Mouse (Mus musculus): ENCODE data around the gene Psmb2. TPM values are rescaled to one million over a fixed set of nuclear protein-coding genes. Genes with fewer than 3 reads are reported as not detected.

Gene Psmb2
- polyA plus RNA-seq, 1 experiment from 2014 or later = 421 TPM

DNA sequence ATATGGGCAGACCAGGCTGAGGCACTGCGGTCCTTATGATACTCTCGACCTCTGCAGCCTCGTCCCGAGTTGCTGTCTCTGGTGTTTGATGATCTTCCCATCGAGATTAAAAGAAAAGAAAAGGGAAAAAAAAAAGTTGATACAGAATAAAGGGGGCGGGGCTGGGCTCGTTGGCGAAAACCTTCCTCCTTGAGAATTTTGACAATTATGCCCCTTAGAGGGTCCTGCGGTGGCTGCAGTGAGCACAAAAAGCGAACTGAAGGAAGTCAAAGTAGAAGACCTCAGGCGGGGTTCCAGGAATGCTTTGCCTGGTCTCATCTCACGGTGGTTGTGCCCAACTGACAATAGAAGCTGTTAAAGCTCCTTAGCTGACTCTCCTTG, 76.8 kb downstream of the Psmb2 start:
- peak overlapping the region; percentile 97 for H3K27ac ChIP-seq (ENCODE audit: low read length)
- 2% methylated on average over 12 of the region's 12 CpGs for WGBS
- no peak for ATAC-seq (replicated peaks; ENCODE audit: extremely low read depth, insufficient read depth, low FRiP score)
- H3K36me3 ChIP-seq (ENCODE audit: control insufficient read depth, insufficient read depth) = peaks cover 5% of the 10 kb centered on the region; the same call in 1 of the 2 replicates
- peak overlapping the region; percentile 82 for H3K4me3 ChIP-seq (ENCODE audit: low read length)
- no peaks in the 10 kb centered on the region for H3K27me3 ChIP-seq (ENCODE audit: control insufficient read depth, insufficient read depth, low read length)
- H3K9me3 ChIP-seq (replicated peaks; ENCODE audit: control insufficient read depth, low read length) = no peaks in the 10 kb centered on the region
- peak overlapping the region; percentile 93 for H3K9ac ChIP-seq (ENCODE audit: low read length)
- H3K4me2 ChIP-seq (ENCODE audit: low read depth, low read length) = peak overlapping the region; percentile 74
- H3K4me1 ChIP-seq (ENCODE audit: control insufficient read depth, insufficient read depth, low read length) = peaks cover 30% of the 10 kb centered on the region

GRCm38 (mm10) chr4:126754736-126755374, 77.4 kb downstream of the Psmb2 start:
- WGBS = 46% methylated on average over 12 of the region's 12 CpGs
- peaks cover 27% of the 10 kb centered on the region for H3K4me1 ChIP-seq (ENCODE audit: control insufficient read depth, insufficient read depth, low read length)
- H3K27me3 ChIP-seq (ENCODE audit: control insufficient read depth, insufficient read depth, low read length) = no peaks in the 10 kb centered on the region
- no peaks in the 10 kb centered on the region for H3K9me3 ChIP-seq (replicated peaks; ENCODE audit: control insufficient read depth, low read length)
- H3K4me3 ChIP-seq (ENCODE audit: low read length) = no peak overlapping the region
- H3K27ac ChIP-seq (ENCODE audit: low read length) = no peak overlapping the region
- no peak overlapping the region; the same call in 1 of the 2 replicates for H3K9ac ChIP-seq (ENCODE audit: low read length)
- ATAC-seq (replicated peaks; ENCODE audit: extremely low read depth, insufficient read depth, low FRiP score) = no peak
- H3K4me2 ChIP-seq (ENCODE audit: low read depth, low read length) = peak overlapping the region; percentile 74
- H3K36me3 ChIP-seq (ENCODE audit: control insufficient read depth, insufficient read depth) = peaks cover 5% of the 10 kb centered on the region; the same call in 1 of the 2 replicates

GRCm38 (mm10) chr4:126756766-126757165, 79.3 kb downstream of the Psmb2 start:
- Histone ChIP-seq H3K27ac (ENCODE audit: low read length) (no peak overlapping the region), H3K27me3 (ENCODE audit: control insufficient read depth, insufficient read depth, low read length) (no peaks in the 10 kb centered on the region), H3K4me3 (ENCODE audit: low read length) (no peak overlapping the region), H3K4me2 (ENCODE audit: low read depth, low read length) (no peak overlapping the region), H3K4me1 (ENCODE audit: control insufficient read depth, insufficient read depth, low read length) (peaks cover 17% of the 10 kb centered on the region), H3K36me3 (ENCODE audit: control insufficient read depth, insufficient read depth) (peaks cover 15% of the 10 kb centered on the region), H3K9ac (ENCODE audit: low read length) (no peak overlapping the region), H3K9me3 (replicated peaks; ENCODE audit: control insufficient read depth, low read length) (no peaks in the 10 kb centered on the region)
- ATAC-seq (replicated peaks; ENCODE audit: extremely low read depth, insufficient read depth, low FRiP score) = no peak
- 37% methylated on average over 4 of the region's 4 CpGs for WGBS

GRCm38 (mm10) chr4:126758299-126758698, 80.9 kb downstream of the Psmb2 start:
- no peak for ATAC-seq (replicated peaks; ENCODE audit: extremely low read depth, insufficient read depth, low FRiP score)
- Histone ChIP-seq H3K9me3 (replicated peaks; ENCODE audit: control insufficient read depth, low read length) (no peaks in the 10 kb centered on the region), H3K9ac (ENCODE audit: low read length) (no peak overlapping the region), H3K27ac (ENCODE audit: low read length) (no peak overlapping the region), H3K4me1 (ENCODE audit: control insufficient read depth, insufficient read depth, low read length) (peaks cover 9% of the 10 kb centered on the region), H3K4me2 (ENCODE audit: low read depth, low read length) (no peak overlapping the region), H3K36me3 (ENCODE audit: control insufficient read depth, insufficient read depth) (peaks cover 15% of the 10 kb centered on the region), H3K27me3 (ENCODE audit: control insufficient read depth, insufficient read depth, low read length) (no peaks in the 10 kb centered on the region), H3K4me3 (ENCODE audit: low read length) (no peak overlapping the region)
- WGBS = 74% methylated on average over 5 of the region's 5 CpGs

Other genes with a start within 250 kb of the Psmb2 start
- 11.4 and 13.4 TPM in 2 replicates for gene Ago3, start 248.1 kb upstream of the Psmb2 start, polyA plus RNA-seq (2015; fragmentation: Nextera tagmentation; extraction: Ambion mirVana)
- 2.1 and 2.3 TPM in 2 replicates for gene Ago1, start 209.0 kb upstream of the Psmb2 start, polyA plus RNA-seq (2015; fragmentation: Nextera tagmentation; extraction: Ambion mirVana)
- 0.97 and 1.1 TPM in 2 replicates for gene Ago4, start 144.2 kb upstream of the Psmb2 start, polyA plus RNA-seq (2015; fragmentation: Nextera tagmentation; extraction: Ambion mirVana)
- 20.3 and 22.5 TPM in 2 replicates for gene Clspn, start 120.7 kb upstream of the Psmb2 start, polyA plus RNA-seq (2015; fragmentation: Nextera tagmentation; extraction: Ambion mirVana)
- 1.5 and 1.6 TPM in 2 replicates for gene 5730409E04Rik, start 67.8 kb upstream of the Psmb2 start, polyA plus RNA-seq (2015; fragmentation: Nextera tagmentation; extraction: Ambion mirVana)
- gene Tfap2e, start 58.6 kb downstream of the Psmb2 start, polyA plus RNA-seq (2015; fragmentation: Nextera tagmentation; extraction: Ambion mirVana) = not detected in 2 replicates
- 22.4 and 23.3 TPM in 2 replicates for gene Ncdn, start 75.8 kb downstream of the Psmb2 start, polyA plus RNA-seq (2015; fragmentation: Nextera tagmentation; extraction: Ambion mirVana)
- gene AU040320, start 75.9 kb downstream of the Psmb2 start, polyA plus RNA-seq (2015; fragmentation: Nextera tagmentation; extraction: Ambion mirVana) = 21.1 and 22.0 TPM in 2 replicates